Mouse (Mus musculus): Measurements from ENCODE around the gene Scube1.
A peak's percentile ranks its signal among the peaks of the same experiment; 100 is the strongest.

Gene Scube1

DNA sequence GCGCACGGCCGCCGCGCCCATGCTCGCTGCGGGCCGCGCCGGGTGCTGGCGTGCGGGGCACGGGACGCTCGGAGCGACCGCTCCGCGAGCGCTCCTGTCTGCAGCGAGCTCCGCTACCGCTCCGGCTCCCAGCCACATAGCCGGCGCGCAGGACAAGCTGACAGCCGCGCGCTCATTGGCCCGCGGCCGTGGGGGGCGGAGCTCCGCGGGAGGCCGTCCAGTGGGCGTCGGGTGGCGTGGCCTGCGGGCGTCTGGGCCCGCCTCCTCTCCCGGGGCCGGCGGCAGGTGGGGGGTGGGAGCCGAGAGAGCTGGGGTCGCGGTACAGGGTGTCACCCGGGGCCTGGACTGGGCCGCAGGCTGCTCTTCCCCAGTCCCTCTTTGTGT is at the start of gene Scube1:
Gene Scube1 (minus strand): TSS at position 136 of the 384 bp plus-strand sequence.
- DNase-seq = peak; percentile 25 to 40

DNA sequence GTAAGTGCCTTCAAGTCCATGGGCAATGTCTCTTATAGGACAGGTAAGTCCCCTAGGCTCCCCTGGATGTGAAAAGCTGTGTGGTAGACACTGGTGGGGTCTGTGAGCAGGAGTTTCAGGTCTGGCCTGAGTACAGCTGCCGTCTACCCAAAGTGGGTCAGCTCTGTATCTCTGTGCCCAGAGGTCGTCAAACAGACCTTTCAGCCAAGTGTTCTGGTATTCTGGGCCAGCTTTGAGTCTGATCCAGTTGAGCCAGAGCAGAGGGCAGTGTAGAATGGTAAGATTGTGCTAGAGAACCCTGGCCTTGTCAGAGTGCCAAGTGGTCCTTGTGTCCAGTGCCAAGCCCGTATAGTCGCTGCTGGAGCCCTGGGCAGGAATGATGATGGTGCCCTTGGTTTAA is 48.1 kb upstream of the Scube1 start:
- no peak for DNase-seq

GRCm38 (mm10) chr15:83772460-83772859 is 47.6 kb upstream of the Scube1 start:
- DNase-seq = no peak

DNA sequence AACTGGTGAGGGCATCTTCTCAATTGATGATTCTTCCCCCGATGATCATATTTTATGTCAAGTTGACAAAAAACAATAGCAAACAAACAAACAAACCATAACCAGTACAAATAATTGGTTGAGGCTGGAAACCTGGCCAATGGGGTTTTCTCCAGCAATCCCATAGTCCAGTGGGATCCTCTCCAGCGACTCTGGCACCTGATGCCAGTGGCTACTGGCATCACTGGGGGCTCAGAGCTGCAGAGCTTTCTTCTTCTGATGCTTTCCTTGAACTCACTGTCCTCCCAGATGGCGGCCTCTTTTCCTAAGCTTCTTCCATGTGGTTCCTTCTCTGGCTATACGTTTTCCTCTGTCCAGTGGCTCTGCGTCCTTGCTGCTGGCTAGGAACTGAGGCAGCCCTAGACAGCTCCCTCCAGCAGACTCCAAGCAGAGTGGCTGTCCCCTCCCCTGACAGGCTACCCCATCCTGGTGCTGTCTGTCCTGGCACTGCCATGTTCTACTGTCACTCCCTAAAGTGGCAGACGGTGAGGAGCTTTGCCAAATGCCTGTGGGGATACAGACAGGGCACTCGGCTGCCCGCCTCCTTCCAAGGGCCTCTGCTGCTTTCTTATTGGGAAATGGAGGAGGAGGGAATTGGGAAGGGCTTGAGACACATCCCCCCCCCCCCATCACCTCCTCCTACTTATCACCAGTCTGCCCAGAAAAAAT is 46.7 kb upstream of the Scube1 start:
- no peak for DNase-seq

GRCm38 (mm10) chr15:83765388-83766029 is 40.7 kb upstream of the Scube1 start:
- no peak for DNase-seq

DNA sequence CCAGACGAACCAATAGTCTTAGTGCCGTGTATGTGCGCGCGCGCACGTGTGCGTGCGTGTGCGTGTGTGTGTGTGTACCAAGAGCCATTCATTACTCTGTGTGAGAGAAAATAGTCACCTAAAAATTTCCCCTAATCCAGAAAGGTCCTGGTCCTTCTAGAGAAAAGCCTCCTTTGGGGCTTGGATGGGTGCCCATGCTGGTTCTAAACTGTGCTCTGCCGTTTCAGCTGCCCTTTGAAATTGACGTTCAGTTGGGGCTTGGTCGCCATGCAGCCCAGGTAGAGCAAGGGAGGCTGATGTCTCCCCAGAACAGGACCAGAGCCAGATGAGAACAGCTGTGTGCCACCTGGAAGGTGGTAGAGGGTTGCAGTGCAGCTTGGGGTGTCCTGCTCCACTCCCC is 36.7 kb upstream of the Scube1 start:
- DNase-seq = no peak

- peak in 1 of 2 experiments; percentile 15 for DNase-seq
Observed at GRCm38 (mm10) chr15:83760683-83761082, 35.9 kb upstream of the Scube1 start.

DNA sequence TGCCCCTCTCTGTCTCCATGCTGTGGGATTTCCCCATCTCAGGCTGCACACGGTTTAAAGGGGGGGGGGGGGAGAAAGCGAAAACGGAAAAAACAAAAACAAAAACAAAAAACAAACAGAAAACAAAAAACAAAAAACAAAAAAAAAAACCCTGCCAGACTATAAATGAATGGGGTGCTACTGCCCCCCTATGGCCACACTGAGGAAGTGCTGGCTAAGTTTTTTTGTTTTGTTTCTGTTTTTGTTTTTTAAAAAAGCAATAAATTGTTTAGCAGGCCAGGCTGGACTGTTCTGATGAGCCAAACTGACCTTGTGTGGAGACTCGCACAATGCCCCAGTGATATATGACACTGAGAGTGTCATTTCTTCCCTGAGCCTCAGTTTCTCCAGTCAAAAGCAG is 34.1 kb upstream of the Scube1 start:
- DNase-seq = no peak

- DNase-seq = peak in 1 of 2 experiments; percentile 17
Observed at GRCm38 (mm10) chr15:83756742-83757141, 31.9 kb upstream of the Scube1 start.

GRCm38 (mm10) chr15:83749436-83749835 is 24.6 kb upstream of the Scube1 start:
- DNase-seq = no peak

GRCm38 (mm10) chr15:83748986-83749385 is 24.2 kb upstream of the Scube1 start:
- no peak for DNase-seq

DNA sequence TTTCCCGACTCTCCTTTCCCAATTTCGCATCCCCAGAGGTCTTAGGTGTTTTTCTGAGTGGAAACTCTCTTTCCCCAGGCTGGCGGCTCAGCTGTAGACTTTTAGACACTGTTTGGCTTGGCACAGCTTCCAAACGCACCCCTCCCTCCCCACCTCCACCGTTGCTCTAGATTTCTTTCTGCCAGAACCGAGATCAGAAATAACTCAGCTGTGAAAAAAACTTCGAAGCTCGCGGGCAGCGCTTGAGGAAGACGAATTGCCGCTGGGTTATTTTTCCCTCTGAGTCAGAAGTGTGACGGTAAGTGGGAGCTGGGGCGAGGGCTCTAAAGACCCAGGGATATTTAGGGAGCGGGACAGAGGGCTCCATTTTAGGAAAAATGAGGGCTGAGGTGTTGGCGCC is 21.5 kb upstream of the Scube1 start:
- no peak for DNase-seq

DNA sequence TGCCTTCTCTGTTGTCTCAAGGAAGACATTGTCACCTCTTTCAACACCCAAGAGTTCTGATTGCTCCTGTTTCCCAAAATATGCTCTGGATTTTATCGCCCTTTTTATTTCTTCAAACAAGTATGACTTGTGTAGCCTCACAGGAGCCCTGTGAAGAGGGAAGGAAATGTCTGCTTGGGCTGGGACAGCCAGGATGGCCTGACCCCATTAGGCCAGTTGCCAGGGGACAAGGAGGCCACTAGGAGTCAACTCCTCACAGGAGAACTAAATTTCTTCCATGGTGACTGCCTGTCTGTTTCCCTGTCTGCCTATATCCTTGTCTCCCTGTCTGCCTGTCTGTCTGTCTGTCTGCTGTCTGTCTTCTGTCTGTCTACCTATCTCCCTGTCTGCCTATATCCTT is 17.2 kb upstream of the Scube1 start:
- DNase-seq = no peak

GRCm38 (mm10) chr15:83740676-83741422 is 16.0 kb upstream of the Scube1 start:
- DNase-seq = no peak

GRCm38 (mm10) chr15:83727626-83728025 is 2.8 kb upstream of the Scube1 start:
- peak in 1 of 2 experiments; percentile 32 for DNase-seq

DNA sequence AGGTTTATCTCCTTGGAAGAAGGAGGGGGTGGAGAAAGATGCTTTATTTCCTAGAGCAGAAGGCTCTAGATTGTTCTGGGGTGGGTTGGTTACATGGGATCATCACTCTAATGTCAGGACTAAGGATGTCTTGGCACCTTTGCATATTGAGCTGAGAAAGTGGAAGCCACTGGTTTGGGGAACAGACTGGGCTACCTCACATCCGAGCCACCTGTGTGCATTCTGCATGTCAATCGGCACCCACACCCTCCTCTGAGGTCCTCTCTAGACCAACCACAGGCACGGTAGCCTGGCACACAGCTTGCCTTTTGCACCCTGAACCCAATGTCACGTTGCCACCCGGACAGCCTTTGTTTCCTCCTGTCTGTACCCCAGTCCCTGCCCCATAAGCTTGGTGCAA is 1.9 kb upstream of the Scube1 start:
- DNase-seq = no peak

GRCm38 (mm10) chr15:83725556-83726200 is 857 bp upstream of the Scube1 start:
- no peak for DNase-seq

DNA sequence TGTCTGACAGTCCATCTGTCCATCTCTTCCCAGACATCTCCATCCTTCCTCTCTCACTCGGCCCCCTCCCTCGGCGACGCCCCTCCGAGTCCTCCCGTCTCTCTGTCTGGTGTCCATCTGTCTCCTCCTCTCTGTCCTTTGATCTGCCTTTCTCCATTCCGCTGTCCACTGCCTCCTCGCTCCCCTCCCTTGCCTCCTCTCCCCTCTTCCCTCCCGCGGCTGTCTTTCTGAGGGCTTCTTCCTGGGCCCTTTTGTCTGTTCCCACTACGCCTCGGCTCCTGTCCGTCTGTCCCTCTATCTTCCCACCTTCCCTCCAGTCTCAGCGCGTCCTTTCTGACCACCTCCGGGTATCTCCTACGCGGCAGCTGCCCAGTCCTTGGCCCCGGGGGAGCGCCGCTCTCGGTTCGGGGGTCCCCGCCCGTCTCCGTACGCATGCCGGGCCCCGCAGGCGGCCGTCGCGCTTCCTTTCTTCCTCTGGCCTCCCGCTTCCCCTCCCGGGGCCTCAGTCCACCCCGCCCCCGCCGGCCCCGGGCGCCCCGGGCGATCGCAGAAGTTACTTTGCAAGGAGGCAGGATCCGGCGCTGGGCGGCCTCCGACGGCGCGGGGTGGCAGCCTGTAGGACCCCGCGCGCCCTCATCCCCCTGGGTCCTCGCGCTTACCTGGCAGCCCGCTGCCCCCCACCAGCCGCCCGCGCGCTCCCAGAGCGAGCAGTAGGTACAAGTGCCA is 498 bp downstream of the Scube1 start:
- no peak for DNase-seq

GRCm38 (mm10) chr15:83715582-83716228 is 9.1 kb downstream of the Scube1 start:
- DNase-seq = no peak

GRCm38 (mm10) chr15:83712798-83713197 is 12.0 kb downstream of the Scube1 start:
- no peak for DNase-seq

DNA sequence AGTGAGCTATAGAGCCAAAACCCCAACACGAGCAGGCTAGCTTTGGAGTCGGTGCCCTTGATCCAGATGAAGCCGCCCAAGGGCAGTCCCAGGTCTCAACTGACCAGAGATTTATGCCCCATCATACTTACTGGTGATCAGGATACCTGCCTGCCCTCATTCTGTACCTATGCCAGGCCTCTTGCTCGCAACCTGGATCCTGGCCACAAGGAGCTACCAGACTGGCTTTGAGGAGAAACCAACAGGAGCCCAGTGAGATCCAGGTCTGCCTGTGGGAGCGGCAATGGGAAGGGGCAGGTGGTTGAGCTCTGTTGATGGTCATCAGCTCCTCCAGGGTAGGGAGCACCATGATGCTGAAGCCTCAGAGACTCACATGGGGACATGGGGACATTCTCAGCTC is 12.5 kb downstream of the Scube1 start:
- no peak for DNase-seq

Data from spleen, adult 18-20 months (tissue).